Mouse (Mus musculus) gonadal fat pad, adult 2 months (tissue): ENCODE results near the gene Ank2. TPM values are rescaled to one million over a fixed set of nuclear protein-coding genes. Genes with fewer than 3 reads are reported as not detected.

Experiments
- DNase-seq: peaks from one replicate; pipeline ENCODE4 v3.0.0-alpha.2; 2012; ENCODE audit warnings: low read depth
- polyA plus RNA-seq: library from polyadenylated mRNA; depleted of rRNA; stranded (reverse); fragments of >200 nt; gene quantifications from 2 replicates; pipeline ENCODE4 v1.2.3, GENCODE M21; 2012; rRNA removed

Gene Ank2
- polyA plus RNA-seq, 1 experiment: 18.7 TPM

DNA sequence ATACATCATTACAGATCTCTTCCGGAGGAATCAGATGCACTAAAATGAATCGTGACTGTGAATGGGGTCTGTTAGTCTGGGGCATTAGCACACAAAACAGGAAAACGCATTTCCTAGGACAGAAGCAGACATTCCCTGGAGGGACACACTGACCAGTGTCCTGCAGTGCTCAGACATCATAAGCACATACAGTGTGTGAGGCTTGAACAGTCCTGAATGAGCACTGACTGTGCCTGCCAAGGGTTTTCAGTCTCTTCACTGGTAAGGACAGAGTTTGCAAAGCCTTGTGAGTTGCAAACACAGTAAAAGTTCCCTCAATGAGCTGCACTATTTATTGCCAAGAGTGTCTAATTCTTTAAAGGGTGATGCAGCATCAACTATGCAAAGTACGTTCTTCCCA is 613.1 kb downstream of the Ank2 start:
- DNase-seq: no peak

- no peak for DNase-seq
These were observed 620.9 kb downstream of the Ank2 start for GRCm38 (mm10) chr3:126878233-126878632.

Other genes with a start within 250 kb of the Ank2 start
- gene Larp7, start 54.0 kb upstream of the Ank2 start, polyA plus RNA-seq: 1.9 and 2.8 TPM in 2 replicates
- gene Zgrf1, start 54.1 kb upstream of the Ank2 start, polyA plus RNA-seq: 1.1 and 1.2 TPM in 2 replicates
- not detected in 2 replicates for gene Neurog2, start 133.8 kb upstream of the Ank2 start, polyA plus RNA-seq